Mouse (Mus musculus): ENCODE results near the gene Notch2. TPM values are rescaled to one million over a fixed set of nuclear protein-coding genes. Genes with fewer than 3 reads are reported as not detected.

The Notch2 gene
- polyA plus RNA-seq, 1 experiment from 2014 or later = 27.8 TPM

DNA sequence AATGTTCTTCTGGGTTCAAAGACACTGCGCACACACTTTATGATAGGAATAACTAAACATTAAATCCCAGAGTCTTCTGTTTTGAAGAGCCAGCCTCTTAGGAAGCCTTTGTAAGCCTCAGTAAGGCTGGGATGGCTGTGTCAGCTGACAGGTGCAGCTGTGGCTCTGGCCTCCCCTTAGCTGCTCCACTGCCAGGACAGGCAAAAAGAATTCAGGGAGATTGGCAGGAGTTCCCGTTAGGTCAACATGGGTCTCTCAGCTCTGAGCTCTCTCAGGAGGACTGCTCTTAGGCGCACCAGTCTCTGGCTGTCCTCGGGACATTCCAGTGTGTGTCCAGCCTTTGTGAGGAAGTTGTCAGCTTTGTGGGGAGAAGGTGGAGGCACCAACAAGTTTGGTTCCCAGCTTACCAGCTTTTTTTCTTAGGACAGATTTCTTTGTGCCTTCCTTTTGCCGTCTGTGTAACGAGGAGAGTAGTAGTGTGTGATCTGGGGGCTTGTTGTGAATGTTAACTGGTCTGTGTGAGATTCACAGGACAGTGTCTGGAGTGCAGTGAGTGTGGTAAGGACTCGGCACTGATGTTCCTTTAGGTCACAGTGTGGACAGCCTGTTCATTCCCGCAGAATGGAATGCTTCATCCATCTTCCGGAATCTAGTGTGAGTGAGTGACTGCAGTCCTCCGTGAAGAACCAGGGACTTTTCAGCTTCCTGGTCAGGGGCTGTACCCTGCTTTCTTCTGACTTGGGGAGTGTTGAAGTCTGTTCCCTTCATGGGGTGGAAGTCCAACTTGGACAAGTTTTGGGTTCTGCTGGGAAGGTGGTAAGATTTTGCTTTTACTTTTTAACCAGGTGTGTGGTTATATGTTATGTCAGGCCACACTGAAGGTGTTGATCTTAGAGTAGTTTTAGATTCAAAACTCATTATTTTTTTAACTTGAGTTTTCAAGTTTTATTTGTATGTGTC lies 12.9 kb downstream of the Notch2 start:
- H3K27ac ChIP-seq (replicated peaks; ENCODE audit: low read depth, low read length) = no peak overlapping the region
- H3K27me3 ChIP-seq (ENCODE audit: control insufficient read depth, insufficient read depth, low read length) = no peaks in the 10 kb centered on the region
- no peak overlapping the region for H3K9ac ChIP-seq (replicated peaks; ENCODE audit: low read length)
- peaks cover 8% of the 10 kb centered on the region for H3K4me1 ChIP-seq (ENCODE audit: control insufficient read depth, insufficient read depth, low read length)
- H3K4me3 ChIP-seq (ENCODE audit: low read depth, low read length) = no peak overlapping the region
- H3K4me2 ChIP-seq (ENCODE audit: low read depth, low read length) = no peak overlapping the region
- DNase-seq (ENCODE audit: low spot score) (no peak), ATAC-seq (replicated peaks; ENCODE audit: insufficient number of reproducible peaks, low FRiP score, low TSS enrichment, low read depth) (no peak)
- no peaks in the 10 kb centered on the region for H3K9me3 ChIP-seq (replicated peaks; ENCODE audit: control insufficient read depth, low read length)
- H3K36me3 ChIP-seq (replicated peaks; ENCODE audit: control insufficient read depth, insufficient read depth, low read depth, low read length) = no peaks in the 10 kb centered on the region
- 46% methylated on average over 10 of the region's 10 CpGs for WGBS

DNA sequence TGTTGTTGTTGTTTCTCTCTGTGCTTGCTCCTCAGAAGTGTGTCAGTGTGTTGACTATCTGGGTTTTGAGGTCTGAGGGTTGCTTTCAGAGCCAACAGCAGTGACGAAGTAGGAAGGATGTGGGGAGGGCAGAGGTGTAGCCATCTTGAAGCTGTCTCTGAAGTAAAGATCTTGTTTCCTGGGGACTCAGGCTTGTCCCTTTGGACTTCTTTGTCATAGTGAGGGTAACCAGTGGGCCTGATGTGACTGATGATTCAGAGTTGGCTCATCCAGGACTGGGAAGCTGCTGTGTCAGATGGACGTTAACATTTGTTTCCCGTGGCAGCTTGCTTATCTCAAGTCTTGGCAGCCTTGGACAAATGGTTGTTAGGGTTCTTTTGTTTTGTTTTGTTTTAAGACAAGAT lies 14.0 kb downstream of the Notch2 start:
- H3K9me3 ChIP-seq (replicated peaks; ENCODE audit: control insufficient read depth, low read length) = no peaks in the 10 kb centered on the region
- H3K9ac ChIP-seq (replicated peaks; ENCODE audit: low read length) = no peak overlapping the region
- no peaks in the 10 kb centered on the region for H3K36me3 ChIP-seq (replicated peaks; ENCODE audit: control insufficient read depth, insufficient read depth, low read depth, low read length)
- no peak overlapping the region for H3K4me2 ChIP-seq (ENCODE audit: low read depth, low read length)
- ATAC-seq (replicated peaks; ENCODE audit: insufficient number of reproducible peaks, low FRiP score, low TSS enrichment, low read depth) (no peak), DNase-seq (ENCODE audit: low spot score) (no peak)
- no peaks in the 10 kb centered on the region for H3K27me3 ChIP-seq (ENCODE audit: control insufficient read depth, insufficient read depth, low read length)
- no peak overlapping the region for H3K27ac ChIP-seq (replicated peaks; ENCODE audit: low read depth, low read length)
- no peak overlapping the region for H3K4me3 ChIP-seq (ENCODE audit: low read depth, low read length)
- peaks cover 8% of the 10 kb centered on the region for H3K4me1 ChIP-seq (ENCODE audit: control insufficient read depth, insufficient read depth, low read length)
- 67% methylated on average over 3 of the region's 3 CpGs for WGBS

DNA sequence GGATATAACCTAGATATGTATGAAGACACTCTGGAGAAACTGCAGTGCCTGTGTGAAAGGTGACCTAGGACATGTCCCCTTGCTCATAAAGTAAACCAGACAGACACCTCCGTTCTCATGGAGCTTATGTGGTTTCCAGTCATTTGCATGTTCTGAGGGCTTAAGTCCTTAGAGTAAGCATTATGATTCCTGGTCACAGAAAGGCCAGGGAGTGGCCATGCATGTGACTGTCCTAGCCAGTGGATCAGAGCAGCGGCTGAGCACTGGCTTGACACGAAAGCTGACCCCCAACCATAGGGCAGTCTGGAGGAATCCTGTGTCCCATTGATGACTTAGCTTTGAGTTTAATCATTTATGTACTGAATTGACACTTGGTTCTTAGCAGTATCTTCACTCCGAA lies 14.7 kb downstream of the Notch2 start:
- no peak for ATAC-seq (replicated peaks; ENCODE audit: insufficient number of reproducible peaks, low FRiP score, low TSS enrichment, low read depth)
- Histone ChIP-seq H3K27me3 (ENCODE audit: control insufficient read depth, insufficient read depth, low read length) (no peaks in the 10 kb centered on the region), H3K4me3 (ENCODE audit: low read depth, low read length) (no peak overlapping the region), H3K36me3 (replicated peaks; ENCODE audit: control insufficient read depth, insufficient read depth, low read depth, low read length) (no peaks in the 10 kb centered on the region), H3K9ac (replicated peaks; ENCODE audit: low read length) (no peak overlapping the region), H3K9me3 (replicated peaks; ENCODE audit: control insufficient read depth, low read length) (no peaks in the 10 kb centered on the region), H3K4me2 (ENCODE audit: low read depth, low read length) (no peak overlapping the region), H3K27ac (replicated peaks; ENCODE audit: low read depth, low read length) (no peak overlapping the region), H3K4me1 (ENCODE audit: control insufficient read depth, insufficient read depth, low read length) (peaks cover 8% of the 10 kb centered on the region)
- no peak for DNase-seq (ENCODE audit: low spot score)
- WGBS = 65% methylated on average over 4 of the region's 4 CpGs

DNA sequence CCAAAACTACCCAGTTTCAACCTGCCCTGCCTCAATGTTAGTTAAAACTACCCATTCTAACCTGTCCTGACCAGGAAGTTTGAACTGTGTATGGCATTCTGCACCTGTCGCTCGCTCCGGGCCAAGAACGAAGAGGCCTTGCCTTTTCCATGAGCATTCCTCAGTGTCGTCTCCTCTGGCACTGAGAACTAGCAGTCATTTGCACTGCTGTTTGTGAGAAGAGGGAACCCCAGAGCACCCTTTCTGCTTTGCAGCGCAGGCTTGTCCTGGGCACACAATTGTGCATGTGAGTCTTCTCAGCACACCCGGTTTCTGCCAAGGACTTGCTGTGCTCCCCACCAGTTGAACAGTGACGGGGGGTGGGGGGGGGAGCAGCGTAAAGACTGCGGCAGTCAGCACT lies 15.6 kb downstream of the Notch2 start:
- Histone ChIP-seq H3K36me3 (replicated peaks; ENCODE audit: control insufficient read depth, insufficient read depth, low read depth, low read length) (no peaks in the 10 kb centered on the region), H3K4me2 (ENCODE audit: low read depth, low read length) (no peak overlapping the region), H3K4me3 (ENCODE audit: low read depth, low read length) (no peak overlapping the region), H3K9ac (replicated peaks; ENCODE audit: low read length) (no peak overlapping the region), H3K4me1 (ENCODE audit: control insufficient read depth, insufficient read depth, low read length) (peaks cover 8% of the 10 kb centered on the region), H3K27me3 (ENCODE audit: control insufficient read depth, insufficient read depth, low read length) (no peaks in the 10 kb centered on the region), H3K27ac (replicated peaks; ENCODE audit: low read depth, low read length) (no peak overlapping the region), H3K9me3 (replicated peaks; ENCODE audit: control insufficient read depth, low read length) (no peaks in the 10 kb centered on the region)
- DNase-seq (ENCODE audit: low spot score) = no peak
- no peak for ATAC-seq (replicated peaks; ENCODE audit: insufficient number of reproducible peaks, low FRiP score, low TSS enrichment, low read depth)
- 80% methylated on average over 10 of the region's 10 CpGs for WGBS

DNA sequence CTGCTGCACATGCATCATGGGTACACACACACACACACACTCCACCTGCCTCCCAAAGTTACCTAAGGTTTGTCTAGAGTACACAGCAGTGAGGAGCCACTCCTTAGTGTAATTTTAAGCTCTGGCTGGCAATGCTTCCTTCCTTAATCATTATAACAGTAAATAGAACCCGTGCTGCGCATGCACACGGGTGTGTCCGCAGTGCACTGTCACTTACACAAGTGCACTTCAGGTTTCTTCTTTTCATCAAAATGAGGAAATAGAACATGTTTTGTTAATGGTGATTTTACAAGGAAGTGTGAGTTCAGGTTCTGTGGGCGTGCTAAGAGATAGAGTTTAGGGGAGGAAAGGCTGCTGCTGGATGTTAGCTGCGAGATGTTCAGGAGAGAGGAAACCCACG lies 17.8 kb downstream of the Notch2 start:
- Histone ChIP-seq H3K9ac (replicated peaks; ENCODE audit: low read length) (no peak overlapping the region), H3K36me3 (replicated peaks; ENCODE audit: control insufficient read depth, insufficient read depth, low read depth, low read length) (no peaks in the 10 kb centered on the region), H3K4me1 (ENCODE audit: control insufficient read depth, insufficient read depth, low read length) (peaks cover 6% of the 10 kb centered on the region; the same call in 1 of the 2 replicates), H3K4me3 (ENCODE audit: low read depth, low read length) (no peak overlapping the region), H3K27ac (replicated peaks; ENCODE audit: low read depth, low read length) (no peak overlapping the region), H3K27me3 (ENCODE audit: control insufficient read depth, insufficient read depth, low read length) (no peaks in the 10 kb centered on the region), H3K4me2 (ENCODE audit: low read depth, low read length) (no peak overlapping the region), H3K9me3 (replicated peaks; ENCODE audit: control insufficient read depth, low read length) (no peaks in the 10 kb centered on the region)
- 82% methylated on average over 7 of the region's 7 CpGs for WGBS
- DNase-seq (ENCODE audit: low spot score) = no peak
- ATAC-seq (replicated peaks; ENCODE audit: insufficient number of reproducible peaks, low FRiP score, low TSS enrichment, low read depth) = no peak

DNA sequence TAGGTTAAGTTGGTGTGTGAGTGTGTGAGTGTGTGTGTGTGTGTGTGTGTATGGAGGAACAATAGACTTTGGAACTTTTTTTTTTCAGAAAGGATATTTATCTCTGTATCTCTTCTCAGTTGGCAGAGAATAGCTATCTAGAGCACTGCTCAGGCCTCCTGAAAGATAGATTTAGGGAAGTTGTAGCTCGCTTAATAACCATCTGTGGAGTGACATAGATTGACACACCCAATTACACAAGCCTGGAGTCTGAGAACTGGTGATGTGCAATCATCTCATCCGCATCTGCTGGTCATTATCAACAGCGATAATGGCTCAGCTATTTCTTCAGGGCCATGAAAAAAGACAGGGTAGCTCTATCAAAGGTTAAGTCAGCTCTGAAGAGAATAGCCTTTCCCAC lies 18.9 kb downstream of the Notch2 start:
- 53% methylated on average over 3 of the region's 3 CpGs for WGBS
- no peak overlapping the region for H3K9ac ChIP-seq (replicated peaks; ENCODE audit: low read length)
- H3K4me1 ChIP-seq (ENCODE audit: control insufficient read depth, insufficient read depth, low read length) = peaks cover 5% of the 10 kb centered on the region; the same call in 1 of the 2 replicates
- H3K4me3 ChIP-seq (ENCODE audit: low read depth, low read length) = no peak overlapping the region
- H3K27me3 ChIP-seq (ENCODE audit: control insufficient read depth, insufficient read depth, low read length) = no peaks in the 10 kb centered on the region
- DNase-seq (ENCODE audit: low spot score) (no peak), ATAC-seq (replicated peaks; ENCODE audit: insufficient number of reproducible peaks, low FRiP score, low TSS enrichment, low read depth) (no peak)
- no peak overlapping the region for H3K27ac ChIP-seq (replicated peaks; ENCODE audit: low read depth, low read length)
- H3K36me3 ChIP-seq (replicated peaks; ENCODE audit: control insufficient read depth, insufficient read depth, low read depth, low read length) = no peaks in the 10 kb centered on the region
- H3K9me3 ChIP-seq (replicated peaks; ENCODE audit: control insufficient read depth, low read length) = no peaks in the 10 kb centered on the region
- no peak overlapping the region for H3K4me2 ChIP-seq (ENCODE audit: low read depth, low read length)

DNA sequence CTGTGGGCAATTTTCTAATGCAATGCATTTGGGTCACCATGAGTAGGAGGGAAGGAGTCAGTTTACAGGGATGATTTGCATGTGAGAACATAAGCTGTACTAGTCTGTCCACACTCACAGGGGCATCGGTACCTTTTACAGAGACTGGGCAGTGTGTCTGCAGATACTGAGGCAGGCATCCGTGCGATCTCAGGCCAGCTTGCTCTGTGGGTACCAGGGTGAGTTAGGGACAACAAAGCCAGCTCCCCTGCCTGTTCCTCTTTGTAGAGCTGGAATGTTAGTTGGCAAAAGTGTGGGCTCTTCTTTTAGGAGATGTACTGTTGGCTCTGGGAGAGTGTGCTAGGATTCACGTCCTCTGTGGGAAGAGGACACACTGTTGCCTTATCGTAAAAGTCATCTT lies 19.6 kb downstream of the Notch2 start:
- ATAC-seq (replicated peaks; ENCODE audit: insufficient number of reproducible peaks, low FRiP score, low TSS enrichment, low read depth) = no peak
- H3K27ac ChIP-seq (replicated peaks; ENCODE audit: low read depth, low read length) = no peak overlapping the region
- peaks cover 5% of the 10 kb centered on the region; the same call in 1 of the 2 replicates for H3K4me1 ChIP-seq (ENCODE audit: control insufficient read depth, insufficient read depth, low read length)
- H3K4me2 ChIP-seq (ENCODE audit: low read depth, low read length) = no peak overlapping the region
- no peak overlapping the region for H3K4me3 ChIP-seq (ENCODE audit: low read depth, low read length)
- no peak for DNase-seq (ENCODE audit: low spot score)
- H3K36me3 ChIP-seq (replicated peaks; ENCODE audit: control insufficient read depth, insufficient read depth, low read depth, low read length) = no peaks in the 10 kb centered on the region
- no peaks in the 10 kb centered on the region for H3K9me3 ChIP-seq (replicated peaks; ENCODE audit: control insufficient read depth, low read length)
- no peaks in the 10 kb centered on the region for H3K27me3 ChIP-seq (ENCODE audit: control insufficient read depth, insufficient read depth, low read length)
- no peak overlapping the region for H3K9ac ChIP-seq (replicated peaks; ENCODE audit: low read length)
- 50% methylated on average over 5 of the region's 5 CpGs for WGBS

All from embryonic facial prominence, embryonic 11.5 days (tissue).